Mouse (Mus musculus) MEL (cell line): ENCODE results near the gene Zic1. TPM values are rescaled to one million over a fixed set of nuclear protein-coding genes. Genes with fewer than 3 reads are reported as not detected.

Experiments used
- DNase-seq: peaks from one replicate; pipeline ENCODE4 v3.0.0; 2011; ENCODE audit warnings: low read depth, low spot score
- H3K27ac ChIP-seq: 2 replicates; pipeline ENCODE4 v1.5.1; 2012; ENCODE audit warnings: low read depth, mild to moderate bottlenecking, control low read depth, low read length, moderate library complexity; ENCODE audit not compliant: control insufficient read depth
- H3K27me3 ChIP-seq, 2 experiments: fragments of 150-350 bp in 1 of 2; sonication (generic) in 1 of 2; 2 replicates each; pipeline ENCODE4 v1.6.1; 2012; ENCODE audit warnings: low read length in 2 of 2, mild to moderate bottlenecking in 2 of 2, improper control_type of control experiment in 1 of 2, moderate library complexity in 1 of 2; ENCODE audit not compliant: insufficient read depth in 2 of 2, control insufficient read depth in 1 of 2
- H3K36me3 ChIP-seq, 2 experiments: 2 replicates each; pipeline ENCODE4 v1.6.1; 2012 to 2014; ENCODE audit warnings: low read length in 2 of 2, improper control_type of control experiment in 1 of 2, inconsistent platforms in 1 of 2, mild to moderate bottlenecking in 1 of 2; ENCODE audit not compliant: insufficient read depth in 2 of 2, control insufficient read depth in 1 of 2
- H3K4me1 ChIP-seq, 2 experiments: fragments of 150-350 bp in 1 of 2; sonication (generic) in 1 of 2; 2 replicates each; pipeline ENCODE4 v1.6.1; 2012; ENCODE audit warnings: low read length in 2 of 2, improper control_type of control experiment in 1 of 2, mild to moderate bottlenecking in 1 of 2; ENCODE audit not compliant: insufficient read depth in 2 of 2, control insufficient read depth in 1 of 2
- H3K4me3 ChIP-seq, 2 experiments: fragments of 150-350 bp in 1 of 2; sonication (generic) in 1 of 2; 2 replicates each; pipeline ENCODE4 v1.5.1; 2012; ENCODE audit warnings: low read depth in 2 of 2, low read length in 2 of 2, mild to moderate bottlenecking in 2 of 2, moderate library complexity in 2 of 2, control low read depth in 1 of 2, improper control_type of control experiment in 1 of 2; ENCODE audit not compliant: control insufficient read depth in 1 of 2, insufficient read depth in 1 of 2
- H3K79me2 ChIP-seq: 2 replicates; pipeline ENCODE4 v1.6.1; 2012; ENCODE audit warnings: mild to moderate bottlenecking, low read length, moderate library complexity; ENCODE audit not compliant: control insufficient read depth, poor library complexity, insufficient read depth
- H3K9ac ChIP-seq: 2 replicates; pipeline ENCODE4 v1.6.1; 2012; ENCODE audit warnings: low read depth, mild to moderate bottlenecking, control low read depth, low read length, moderate library complexity; ENCODE audit not compliant: control insufficient read depth, poor library complexity, severe bottlenecking
- H3K9me3 ChIP-seq: fragments of 150-350 bp; sonication (generic); replicated peaks from 2 replicates; pipeline ENCODE4 v1.6.1; 2012; ENCODE audit warnings: mild to moderate bottlenecking, low read length, improper control_type of control experiment, moderate library complexity; ENCODE audit not compliant: insufficient read depth
- ELF1 ChIP-seq: IDR thresholded peaks from 2 replicates; pipeline ENCODE4 v1.6.1; 2014; ENCODE audit warnings: low read depth, mild to moderate bottlenecking, inconsistent platforms, low read length, improper control_type of control experiment, moderate library complexity
- ETS1 ChIP-seq: IDR thresholded peaks from 2 replicates; pipeline ENCODE4 v1.6.1; 2012; ENCODE audit warnings: low read depth, mild to moderate bottlenecking, inconsistent platforms, low read length, improper control_type of control experiment, moderate library complexity
- GATA1 ChIP-seq: IDR thresholded peaks from 2 replicates; pipeline ENCODE4 v1.6.1; 2011; ENCODE audit warnings: low read depth, low read length, improper control_type of control experiment
- HCFC1 ChIP-seq: IDR thresholded peaks from 2 replicates; pipeline ENCODE4 v1.6.1; 2012; ENCODE audit warnings: low read depth, mild to moderate bottlenecking, inconsistent platforms, low read length, improper control_type of control experiment, moderate library complexity
- JUND ChIP-seq: IDR thresholded peaks from 2 replicates; pipeline ENCODE4 v1.6.1; 2011; ENCODE audit warnings: low read depth, mild to moderate bottlenecking, improper control_type of control experiment, low read length
- MAZ ChIP-seq: IDR thresholded peaks from 2 replicates; pipeline ENCODE4 v1.6.1; 2012; ENCODE audit warnings: low read depth, mild to moderate bottlenecking, inconsistent platforms, low read length, improper control_type of control experiment
- NELFE ChIP-seq: IDR thresholded peaks from 2 replicates; pipeline ENCODE4 v1.6.1; 2011; ENCODE audit warnings: low read depth, low read length, improper control_type of control experiment
- NRF1 ChIP-seq: IDR thresholded peaks from 2 replicates; pipeline ENCODE4 v1.6.1; 2014; ENCODE audit warnings: low read depth, mild to moderate bottlenecking, inconsistent platforms, low read length, improper control_type of control experiment, moderate library complexity; ENCODE audit not compliant: poor library complexity, insufficient read depth, severe bottlenecking
- RAD21 ChIP-seq: IDR thresholded peaks from 2 replicates; pipeline ENCODE4 v1.6.1; 2011; ENCODE audit warnings: mild to moderate bottlenecking, low read depth, low read length, improper control_type of control experiment
- TAL1 ChIP-seq: IDR thresholded peaks from 2 replicates; pipeline ENCODE4 v1.6.1; 2012; ENCODE audit warnings: mild to moderate bottlenecking, inconsistent platforms, low read length, moderate library complexity, mixed read lengths
- TBP ChIP-seq: IDR thresholded peaks from 2 replicates; pipeline ENCODE4 v1.8.0; 2011; ENCODE audit warnings: low read depth, low read length, improper control_type of control experiment
- UBTF ChIP-seq: IDR thresholded peaks from 2 replicates; pipeline ENCODE4 v1.6.1; 2012; ENCODE audit warnings: low read depth, mild to moderate bottlenecking, inconsistent platforms, low read length, improper control_type of control experiment, moderate library complexity, borderline replicate concordance; ENCODE audit not compliant: insufficient read depth
- USF1 ChIP-seq: IDR thresholded peaks from 2 replicates; pipeline ENCODE4 v1.6.1; 2014; ENCODE audit warnings: low read depth, mild to moderate bottlenecking, inconsistent platforms, low read length, improper control_type of control experiment, moderate library complexity
- USF2 ChIP-seq, 2 experiments: IDR thresholded peaks; 2 replicates each; pipeline ENCODE4 v1.6.1; 2011 to 2012; ENCODE audit warnings: improper control_type of control experiment in 2 of 2, low read length in 2 of 2, borderline replicate concordance in 1 of 2, inconsistent platforms in 1 of 2, low read depth in 1 of 2, mild to moderate bottlenecking in 1 of 2; ENCODE audit not compliant: insufficient read depth in 1 of 2
- ZC3H11A ChIP-seq: IDR thresholded peaks from 2 replicates; pipeline ENCODE4 v1.6.1; 2012; ENCODE audit warnings: low read depth, mild to moderate bottlenecking, inconsistent platforms, low read length, improper control_type of control experiment
- ZMIZ1 ChIP-seq: IDR thresholded peaks from 2 replicates; pipeline ENCODE4 v1.6.1; 2012; ENCODE audit warnings: low read depth, mild to moderate bottlenecking, inconsistent platforms, low read length, improper control_type of control experiment, moderate library complexity
- polyA plus RNA-seq, 2 experiments: library from polyadenylated mRNA; stranded (reverse) in 1 of 2; unstranded in 1 of 2; fragments of >175 nt in 1 of 2; fragments of >200 nt in 1 of 2; gene quantifications; 2 replicates each; pipeline versions ENCODE4 v1.2.1 to v1.2.4; 2012; ENCODE audit warnings: low replicate concordance in 2 of 2, low read depth in 1 of 2; ENCODE audit not compliant: insufficient read length in 2 of 2, insufficient read depth in 1 of 2, missing spikeins in 1 of 2
- total RNA-seq: library from RNA; depleted of rRNA; stranded (reverse); fragments of 300-350 nt; gene quantifications from 2 replicates; pipeline ENCODE4 v1.2.3, GENCODE M21; 2012

Zic1 gene
- total and polyA plus RNA-seq, 3 experiments = not detected

DNA sequence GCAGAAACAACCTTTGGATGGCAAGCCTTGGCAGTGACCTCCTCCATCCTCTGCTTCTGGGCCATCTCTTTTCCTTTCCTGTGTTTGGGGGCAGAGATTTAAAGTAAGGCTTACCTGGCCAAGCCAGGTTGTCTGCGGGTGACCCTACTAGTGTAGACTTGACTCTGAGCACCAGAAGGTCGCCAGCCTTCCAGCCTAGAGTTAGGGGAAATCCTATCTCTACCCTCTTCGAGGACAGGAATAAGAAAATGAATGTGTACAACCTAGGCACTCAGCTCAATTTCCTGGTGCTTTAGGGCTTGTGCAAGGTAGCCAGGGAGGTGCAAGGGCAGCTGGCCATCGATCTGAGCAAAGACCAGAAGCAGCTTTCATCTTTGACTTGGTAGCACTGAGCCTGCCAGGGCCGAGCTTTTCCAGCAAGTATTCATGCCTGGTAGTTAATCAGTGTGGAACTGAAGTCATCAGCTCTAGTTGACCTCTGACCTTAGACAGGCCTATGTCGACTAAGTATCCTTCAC is 4.6 kb upstream of the Zic1 start:
- Histone ChIP-seq H3K9me3 (no peaks in the 10 kb centered on the region), H3K4me3 (no peak overlapping the region), H3K27ac (no peak overlapping the region), H3K27me3 (no peaks in the 10 kb centered on the region), H3K9ac (no peak overlapping the region), H3K36me3 (no peaks in the 10 kb centered on the region), H3K79me2 (no peaks in the 10 kb centered on the region), H3K4me1 (no peaks in the 10 kb centered on the region)
- TF ChIP-seq JUND = no peak
- no peak for TF ChIP-seq UBTF
- TF ChIP-seq USF1 = no peak
- TF ChIP-seq HCFC1 = no peak
- TF ChIP-seq USF2 (IDR thresholded peaks at IDR 0.05; ENCODE audit: borderline replicate concordance in 1 of 2, insufficient read depth in 1 of 2, low read depth in 1 of 2, low read length in 2 of 2) = no peak
- TF ChIP-seq ELF1 = no peak
- no peak for TF ChIP-seq RAD21
- TF ChIP-seq TBP = no peak
- TF ChIP-seq ETS1 = no peak
- TF ChIP-seq ZC3H11A = no peak
- TF ChIP-seq NELFE = no peak
- no peak for TF ChIP-seq NRF1
- TF ChIP-seq ZMIZ1 = no peak
- TF ChIP-seq GATA1 = no peak
- DNase-seq = no peak

DNA sequence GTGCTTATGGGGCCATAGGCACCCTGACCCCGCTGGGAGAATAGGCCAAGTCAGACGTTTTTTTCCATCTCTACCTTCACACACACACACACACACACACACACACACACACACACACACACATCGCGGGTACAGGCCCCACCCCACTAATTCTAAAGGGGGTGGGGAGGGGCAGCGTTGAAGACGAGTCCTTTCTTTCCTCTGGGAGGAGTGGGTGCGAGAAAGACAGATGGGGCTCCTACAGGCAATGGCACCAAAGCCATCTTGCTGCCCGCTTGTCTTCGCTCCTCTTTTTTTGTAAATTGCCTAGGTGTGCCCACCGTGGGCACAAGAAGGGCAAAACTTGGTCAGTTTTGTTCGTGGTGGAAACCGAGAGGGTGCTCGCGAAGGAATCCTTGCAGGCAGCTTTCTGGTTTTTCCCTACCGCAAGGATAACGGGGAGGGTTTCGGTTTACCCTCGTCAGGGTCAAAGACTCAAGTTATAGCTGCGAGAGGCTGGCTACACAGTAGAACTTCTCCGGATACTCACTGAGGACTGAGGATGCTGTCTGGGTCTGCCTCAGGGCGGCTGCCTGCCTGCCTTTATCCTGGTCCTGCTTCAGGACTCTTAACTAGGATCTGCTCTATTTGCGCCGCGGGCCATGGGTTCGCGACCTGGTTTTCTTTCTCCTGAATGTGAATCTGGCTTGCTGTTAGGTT is 3.8 kb upstream of the Zic1 start:
- no peaks in the 10 kb centered on the region for H3K79me2 ChIP-seq
- no peaks in the 10 kb centered on the region for H3K4me1 ChIP-seq
- TF ChIP-seq ETS1 (no peak), MAZ (no peak), TAL1 (no peak), HCFC1 (no peak), NELFE (no peak)
- H3K27ac ChIP-seq = no peak overlapping the region
- no peak overlapping the region for H3K9ac ChIP-seq
- DNase-seq = no peak
- no peaks in the 10 kb centered on the region for H3K9me3 ChIP-seq
- no peaks in the 10 kb centered on the region for H3K36me3 ChIP-seq
- H3K4me3 ChIP-seq = no peak overlapping the region
- H3K27me3 ChIP-seq = no peaks in the 10 kb centered on the region
